Mouse (Mus musculus): ENCODE measurements around the gene Sox5.

- TF ChIP-seq CTCF (IDR thresholded peaks at IDR 0.05; ENCODE audit: extremely low read depth, insufficient read depth, insufficient read length, insufficient replicate concordance) (no peak), POLR2A (IDR thresholded peaks at IDR 0.05; ENCODE audit: low read depth, low read length) (no peak)
These were observed 420.3 kb downstream of the Sox5 start for GRCm38 (mm10) chr6:144361267-144362038.

Data from spleen, adult 2 months (tissue).